Mouse (Mus musculus): ENCODE measurements around the gene Gm26897. TPM values are rescaled to one million over a fixed set of nuclear protein-coding genes. Genes with fewer than 3 reads are reported as not detected.
A peak's percentile ranks its signal among the peaks of the same experiment; 100 is the strongest.

Gene Gm26897
- total RNA-seq (2021): not detected
- long read RNA-seq, experiment 1: 0 reads
- long read RNA-seq, experiment 2: 0 reads

DNA sequence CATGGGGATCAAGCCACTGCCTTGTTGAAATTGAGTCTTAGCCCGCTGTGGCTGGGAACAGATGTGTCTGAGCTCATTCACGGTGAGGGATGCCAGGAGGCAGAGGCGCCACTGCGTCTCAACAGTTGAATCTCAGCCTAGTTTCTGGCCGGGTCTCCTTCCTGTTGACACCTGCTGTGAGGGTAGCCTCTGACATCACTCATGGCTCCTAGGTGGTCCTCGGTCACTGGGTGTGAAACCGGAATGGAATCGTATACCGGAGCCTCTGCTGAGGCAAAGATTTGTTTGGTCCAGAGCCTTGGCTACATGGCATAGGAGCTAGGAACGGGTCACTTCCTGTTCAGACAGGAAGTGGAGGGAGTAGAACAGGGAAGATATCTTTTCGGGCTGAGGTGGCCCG is at the start of gene Gm26897:
Gene Gm26897, plus strand, starts transcription at position 74 of the 400 bp plus-strand sequence.
- DNase-seq: no peak

DNA sequence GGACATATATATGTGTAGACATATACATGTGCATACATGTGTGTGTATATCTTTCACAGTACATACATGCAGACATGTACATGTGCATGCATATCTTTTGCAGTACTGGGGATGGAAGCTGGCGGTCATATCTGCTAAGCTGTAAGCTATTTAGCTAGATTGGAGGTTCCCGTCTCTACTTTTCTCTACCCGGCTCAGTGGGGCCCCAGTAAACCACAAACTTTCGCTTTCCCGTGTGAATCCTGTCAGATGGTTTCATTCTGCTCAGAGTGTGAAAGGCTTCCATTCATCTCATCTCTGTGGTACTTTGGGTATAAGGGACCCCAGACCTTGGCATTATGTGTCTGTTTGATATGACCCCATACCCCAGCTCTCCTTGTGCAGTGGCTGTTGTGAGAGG is 46.4 kb upstream of the Gm26897 start:
- no peak for DNase-seq

DNA sequence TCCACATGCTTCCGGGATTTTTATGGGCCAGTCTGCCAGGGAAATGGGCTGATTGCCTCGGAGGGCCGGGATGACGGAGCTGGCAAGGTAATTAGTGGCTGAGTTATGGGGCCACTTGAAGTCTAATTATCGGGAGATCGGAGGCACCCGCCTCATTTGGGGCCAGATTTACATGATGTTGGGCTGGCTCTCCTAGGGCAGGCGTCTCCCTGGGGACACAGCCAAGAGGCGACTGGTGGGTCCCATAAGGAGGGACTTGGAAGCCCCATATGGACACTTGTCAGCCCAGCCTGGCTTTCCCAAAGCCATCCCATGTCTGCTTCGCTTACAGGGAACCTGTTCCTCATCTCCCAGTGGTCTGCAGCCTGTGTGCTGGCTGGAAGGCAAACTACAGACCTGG is 45.1 kb upstream of the Gm26897 start:
- no peak for DNase-seq

DNA sequence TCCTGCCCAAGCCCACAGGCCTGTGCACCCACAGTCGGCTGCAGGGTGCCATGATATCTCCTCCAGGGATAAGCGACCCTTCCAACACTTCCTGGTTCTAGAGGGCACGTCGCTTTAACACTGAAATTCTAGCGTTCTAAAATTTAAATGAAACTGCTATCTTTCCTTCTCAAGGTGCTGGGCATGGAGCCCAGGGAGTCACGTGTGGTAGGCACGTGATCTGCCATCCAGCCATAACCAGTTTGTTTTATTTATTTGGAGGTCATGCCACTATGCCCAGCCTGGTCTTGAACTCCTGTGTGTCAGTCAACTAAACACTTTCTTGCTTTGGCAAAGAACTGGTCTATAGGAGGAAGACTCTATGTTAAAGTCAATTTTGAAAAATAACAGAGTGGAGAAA is 35.7 kb upstream of the Gm26897 start:
- DNase-seq: peak; percentile 39

DNA sequence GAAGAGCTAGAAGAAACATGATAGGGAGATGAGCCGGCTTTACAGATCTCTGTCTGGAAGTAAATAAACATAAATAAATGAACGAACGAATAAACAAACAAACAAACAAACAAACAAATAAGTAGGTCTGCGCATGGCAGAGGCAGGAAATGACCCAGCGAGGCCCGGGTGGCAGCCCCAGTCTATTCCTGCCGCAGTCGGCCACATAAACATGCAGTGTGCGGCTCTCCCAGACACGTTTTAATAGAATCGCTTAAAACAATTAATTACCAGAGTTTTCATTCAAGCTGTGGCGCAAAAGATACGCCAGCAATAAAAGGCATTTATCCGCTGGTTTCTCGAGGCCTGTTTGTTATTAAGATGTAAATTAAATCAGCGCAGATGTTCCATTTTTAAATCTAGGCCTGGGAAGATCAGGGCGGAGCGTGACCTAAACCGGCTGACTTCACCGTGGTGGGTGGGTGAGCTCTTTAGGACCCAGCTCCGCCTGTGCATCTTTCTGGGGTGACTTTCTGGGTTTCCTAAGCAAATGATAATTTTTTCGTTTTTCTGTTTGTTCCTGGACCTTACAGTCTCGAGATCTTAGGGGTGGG is 33.9 kb upstream of the Gm26897 start:
- DNase-seq: no peak

DNA sequence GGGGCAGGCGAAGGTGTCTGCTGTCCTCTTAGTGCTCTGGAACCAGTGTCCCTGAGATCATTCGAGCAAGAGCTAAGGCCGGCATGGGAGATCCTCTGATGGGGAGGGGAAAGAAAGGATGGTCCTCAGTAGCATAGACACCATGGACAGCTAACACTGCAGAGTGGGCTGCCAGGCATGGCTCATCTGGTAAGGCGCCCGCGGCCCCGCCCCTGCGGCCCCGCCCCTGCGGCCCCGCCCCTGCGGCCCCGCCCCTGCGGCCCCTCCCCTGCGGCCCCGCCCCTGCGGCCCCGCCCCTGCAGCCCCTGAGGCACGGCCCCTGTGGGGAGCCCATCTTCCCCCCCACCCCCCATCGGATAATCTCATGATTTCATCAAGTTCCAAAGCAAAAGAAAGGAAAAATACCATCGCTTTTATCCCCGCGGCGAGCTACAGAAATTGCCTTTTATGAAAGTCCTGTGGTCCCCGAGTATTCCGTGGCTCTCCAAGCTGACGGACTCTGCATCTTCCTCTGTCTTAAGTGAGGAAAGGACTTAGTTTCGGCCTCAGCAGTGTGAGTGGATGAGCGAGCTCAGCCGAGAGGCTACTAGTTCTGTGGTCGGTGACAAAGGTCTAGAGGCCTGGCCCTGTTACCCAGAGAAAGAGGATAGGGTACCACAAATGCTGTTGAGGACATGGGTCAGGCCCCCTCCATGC is 31.9 kb upstream of the Gm26897 start:
- DNase-seq: peak; percentile 13

DNA sequence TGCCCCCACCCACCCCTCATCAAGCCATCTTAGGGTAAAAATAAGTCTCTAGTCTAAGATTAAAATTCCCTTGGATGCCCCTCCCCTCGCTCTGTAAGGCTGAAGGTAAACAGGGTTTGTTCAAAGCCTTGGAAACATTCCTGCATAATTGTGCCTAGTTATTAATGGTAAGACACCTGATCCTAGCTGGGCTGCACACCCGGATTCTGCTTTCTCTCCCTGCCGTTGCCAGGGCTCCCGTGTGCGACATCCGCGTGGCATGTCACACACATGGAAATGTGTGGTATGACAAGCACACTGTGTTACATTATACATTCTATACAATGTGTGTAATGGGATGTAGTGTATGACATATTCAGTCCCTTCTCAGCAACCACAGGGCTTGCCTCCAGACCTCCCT is 30.1 kb upstream of the Gm26897 start:
- DNase-seq: no peak

DNA sequence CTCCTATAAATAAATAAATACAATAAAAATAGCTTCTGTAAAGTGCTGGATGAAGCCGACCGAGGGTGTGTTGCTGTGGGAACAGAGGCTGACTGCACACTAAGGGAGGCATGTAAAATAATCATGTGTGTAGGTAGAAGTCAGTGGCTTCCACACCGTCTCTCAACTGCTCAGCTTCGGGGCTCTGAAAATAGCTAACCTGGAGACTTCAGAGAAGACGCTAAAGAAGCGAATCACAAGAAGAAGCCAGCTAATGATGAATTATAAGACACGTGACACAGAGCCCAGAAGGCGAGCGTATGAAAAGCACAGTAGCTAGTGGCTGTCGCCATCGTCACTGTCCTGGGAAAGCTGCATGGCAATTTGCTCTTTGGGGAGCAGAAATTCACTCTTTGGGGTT is 29.4 kb upstream of the Gm26897 start:
- DNase-seq: no peak

DNA sequence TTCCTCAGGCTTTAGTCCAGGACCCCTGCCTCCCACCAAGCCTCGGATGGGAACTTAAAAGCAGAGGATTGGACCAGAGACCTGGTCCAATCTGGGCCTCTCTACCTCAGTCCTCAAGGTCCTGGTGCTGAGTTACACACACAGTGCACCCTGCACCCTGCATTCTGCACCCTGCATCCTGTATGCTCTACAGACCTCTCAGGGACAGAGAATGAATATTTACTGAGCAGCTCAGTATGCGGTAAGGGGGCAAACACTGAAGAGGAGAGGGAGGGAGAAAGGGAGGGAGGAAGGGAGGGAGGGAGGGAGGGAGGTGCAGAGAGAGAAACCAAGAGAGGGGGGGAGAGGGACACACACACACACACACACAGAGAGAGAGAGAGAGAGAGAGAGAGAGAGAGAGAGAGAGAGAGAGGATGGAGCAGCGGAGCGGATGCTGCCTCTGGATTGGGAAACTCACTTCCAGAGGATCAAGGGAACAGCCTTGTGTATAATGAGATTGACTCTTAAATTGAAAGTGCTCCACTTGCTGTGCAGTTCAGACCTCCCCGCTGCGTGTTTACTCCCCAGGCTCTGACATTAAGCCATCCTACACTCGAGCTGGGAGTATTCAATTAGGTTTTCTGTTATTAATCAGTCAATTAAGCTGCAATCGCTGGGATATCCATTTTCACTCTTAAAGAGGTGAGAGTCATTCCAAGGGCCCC is 24.4 kb upstream of the Gm26897 start:
- no peak for DNase-seq

DNA sequence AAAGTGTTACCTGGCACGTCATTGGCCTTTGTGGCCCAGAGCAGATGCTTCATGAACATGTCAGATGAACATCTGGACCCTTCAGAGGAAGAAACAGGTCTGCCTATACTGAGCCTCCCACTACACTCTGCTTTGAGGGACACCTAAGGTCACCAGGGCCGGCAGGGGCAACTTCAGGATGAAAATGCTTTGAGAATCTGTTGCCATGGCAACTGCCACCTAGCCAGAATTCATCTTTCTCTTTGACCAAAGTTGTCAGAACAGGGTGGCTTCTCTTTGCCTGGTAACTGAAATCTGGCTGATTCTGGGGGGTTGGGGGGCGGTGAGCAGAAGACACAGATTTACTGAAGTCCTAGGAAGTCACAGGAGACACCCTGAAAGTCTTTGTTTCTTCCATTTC is 14.7 kb upstream of the Gm26897 start:
- no peak for DNase-seq

DNA sequence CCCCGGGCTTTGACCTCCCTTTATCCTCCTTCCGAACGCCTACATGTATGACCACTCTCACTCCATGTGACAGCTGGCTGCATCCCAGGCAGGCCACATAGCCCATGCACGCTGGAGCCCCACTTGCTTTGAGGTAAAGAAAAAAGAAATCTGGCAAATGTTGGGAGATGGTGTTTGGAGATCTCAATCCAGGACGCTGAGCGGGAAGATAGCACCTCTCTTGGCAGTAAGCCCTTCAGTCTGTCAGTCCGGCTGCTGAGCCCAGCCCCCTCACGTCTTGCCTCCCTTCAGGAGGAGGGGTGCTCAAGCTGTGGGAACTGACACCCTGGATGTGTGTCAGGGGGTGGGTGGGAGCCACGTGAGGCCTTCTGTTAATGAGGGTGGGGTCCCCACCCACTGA is 13.0 kb upstream of the Gm26897 start:
- DNase-seq: no peak

DNA sequence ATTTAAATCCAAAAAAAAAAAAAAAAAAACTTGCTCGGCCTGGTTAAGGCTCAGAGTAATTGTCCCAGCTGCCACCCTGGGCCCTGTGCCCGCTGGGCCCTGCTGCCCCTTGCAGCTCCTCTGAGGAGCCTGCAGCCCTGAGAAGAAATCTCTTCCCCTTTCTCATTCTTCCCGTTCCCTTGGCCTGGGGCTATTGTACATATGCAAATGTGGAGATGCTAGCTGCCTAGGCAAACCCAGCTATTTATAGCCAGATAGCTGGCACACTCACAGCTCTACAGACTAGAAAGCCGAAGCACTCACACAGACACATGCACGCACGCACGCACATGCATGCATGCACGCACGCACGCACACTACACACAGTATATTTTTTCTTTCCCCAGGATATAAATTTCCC is 9.0 kb upstream of the Gm26897 start:
- no peak for DNase-seq

DNA sequence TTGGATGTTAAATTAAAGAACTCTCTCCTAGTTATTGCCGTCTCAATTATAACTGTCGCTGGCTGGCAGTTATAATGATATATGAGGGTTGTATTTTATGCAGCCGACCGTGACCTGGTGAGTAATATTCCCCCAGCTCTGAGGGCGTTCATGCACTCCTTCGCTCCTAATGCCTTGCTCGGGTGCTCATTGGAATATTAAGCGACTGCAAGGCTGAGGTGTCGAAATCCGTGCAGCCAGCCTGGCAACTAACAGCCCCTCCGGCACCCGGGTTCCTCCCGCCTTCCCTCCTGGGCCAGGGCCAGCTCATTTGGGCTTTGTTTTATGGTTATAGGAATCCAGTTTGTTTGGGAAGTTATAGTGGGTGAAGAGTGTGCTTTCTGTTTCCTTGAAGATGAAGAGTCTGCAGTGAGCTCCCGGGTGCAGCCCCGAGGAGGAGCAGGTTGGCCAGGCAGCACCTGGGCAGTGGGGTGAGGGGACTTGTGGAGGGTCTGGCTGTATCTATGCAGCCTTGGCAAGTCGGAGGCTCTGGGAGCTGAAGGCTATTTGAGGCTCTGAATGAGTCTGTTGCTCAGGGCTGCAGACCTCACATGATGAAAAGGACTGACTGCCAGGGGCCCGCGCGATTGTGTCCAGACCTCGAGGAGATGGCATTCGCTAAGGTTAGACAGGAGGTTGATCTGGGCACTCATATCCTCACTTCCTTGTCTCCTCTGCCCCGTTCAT is 8.4 kb upstream of the Gm26897 start:
- DNase-seq: peak; percentile 42

DNA sequence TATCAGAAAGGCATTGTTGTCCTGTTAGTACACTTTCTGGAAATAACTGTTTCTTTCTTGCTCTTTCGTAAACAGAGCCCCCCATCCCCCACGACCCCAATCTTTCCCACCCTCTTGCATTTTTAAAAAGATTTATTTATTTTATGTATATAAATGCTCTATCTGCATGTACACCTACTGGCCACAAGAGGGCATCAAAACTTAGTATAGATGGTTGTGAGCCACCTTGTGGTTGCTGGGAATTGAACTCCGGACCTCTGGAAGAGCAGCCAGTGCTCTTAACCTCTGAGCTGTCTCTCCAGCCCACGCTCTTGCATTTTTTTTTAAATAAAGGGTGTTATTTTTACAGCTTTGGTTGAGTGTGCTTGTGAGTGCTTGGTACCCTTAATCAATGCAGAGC is 5.3 kb upstream of the Gm26897 start:
- DNase-seq: no peak

DNA sequence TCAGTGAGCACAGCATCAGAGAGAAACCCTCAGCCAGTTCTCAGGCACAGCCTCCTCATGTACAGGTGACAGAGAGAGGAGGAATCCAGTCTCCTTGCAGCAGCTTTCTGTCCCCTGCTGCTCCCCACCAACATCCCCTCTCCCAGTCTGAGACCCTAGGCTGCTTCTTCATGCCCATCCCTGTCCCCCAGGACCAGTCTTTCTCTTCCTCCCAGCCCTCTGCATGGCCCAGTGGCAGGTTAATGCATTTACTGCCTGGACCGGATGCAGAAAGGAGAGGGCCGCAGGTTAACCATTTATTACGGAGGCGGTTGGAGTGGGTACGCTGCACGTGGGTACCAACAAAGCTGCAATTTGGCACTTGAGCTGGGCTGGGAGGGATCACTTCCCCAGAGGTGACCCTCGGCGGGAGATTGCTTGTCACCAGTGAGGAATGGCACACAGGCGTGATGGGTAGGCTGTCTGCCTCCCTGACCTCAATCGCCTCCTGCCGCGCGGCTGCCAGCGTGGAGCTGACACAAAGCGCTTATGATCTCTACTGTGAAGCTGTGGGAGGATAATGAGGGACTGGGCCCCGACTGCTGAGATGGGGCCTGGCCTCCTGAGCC is 3.1 kb upstream of the Gm26897 start:
- DNase-seq: no peak

DNA sequence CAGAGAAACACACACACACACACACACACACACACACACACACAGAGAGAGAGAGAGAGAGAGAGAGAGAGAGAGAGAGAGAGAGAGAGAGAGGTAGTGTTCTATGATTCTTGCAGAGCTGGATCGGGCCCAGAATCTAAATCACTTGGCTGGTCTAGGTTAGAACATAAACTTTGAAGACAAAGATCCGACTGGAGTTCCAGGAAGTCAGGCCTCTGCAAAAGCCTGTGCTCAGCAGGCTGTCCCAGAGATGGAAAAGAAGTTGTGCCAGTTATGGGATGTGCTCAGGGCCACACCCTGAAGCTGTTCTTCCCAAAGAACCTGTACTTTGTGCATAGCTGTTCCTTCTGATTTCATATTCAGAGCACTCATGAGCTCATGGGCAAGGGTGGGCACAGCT is 1.5 kb upstream of the Gm26897 start:
- no peak for DNase-seq

DNA sequence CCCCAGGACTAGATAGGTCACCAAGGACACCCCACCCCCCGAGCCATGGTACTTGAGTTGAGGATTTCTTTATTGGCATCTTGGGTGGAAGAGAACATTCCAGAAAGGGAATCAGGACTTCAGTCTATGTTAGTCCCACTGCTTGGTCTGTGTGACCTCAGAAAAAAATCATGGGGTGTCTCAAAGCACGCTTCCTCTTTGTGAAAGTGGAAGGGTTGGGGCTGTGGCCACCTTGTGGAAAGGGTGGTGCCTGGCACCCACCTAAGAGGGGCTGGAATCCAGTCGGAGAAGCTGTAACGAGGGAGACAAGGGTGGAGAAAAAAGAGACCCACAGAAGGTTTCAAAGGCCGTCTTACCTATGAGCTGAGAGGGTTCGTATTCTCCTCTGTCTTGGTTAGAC is 5.8 kb downstream of the Gm26897 start:
- DNase-seq: no peak

DNA sequence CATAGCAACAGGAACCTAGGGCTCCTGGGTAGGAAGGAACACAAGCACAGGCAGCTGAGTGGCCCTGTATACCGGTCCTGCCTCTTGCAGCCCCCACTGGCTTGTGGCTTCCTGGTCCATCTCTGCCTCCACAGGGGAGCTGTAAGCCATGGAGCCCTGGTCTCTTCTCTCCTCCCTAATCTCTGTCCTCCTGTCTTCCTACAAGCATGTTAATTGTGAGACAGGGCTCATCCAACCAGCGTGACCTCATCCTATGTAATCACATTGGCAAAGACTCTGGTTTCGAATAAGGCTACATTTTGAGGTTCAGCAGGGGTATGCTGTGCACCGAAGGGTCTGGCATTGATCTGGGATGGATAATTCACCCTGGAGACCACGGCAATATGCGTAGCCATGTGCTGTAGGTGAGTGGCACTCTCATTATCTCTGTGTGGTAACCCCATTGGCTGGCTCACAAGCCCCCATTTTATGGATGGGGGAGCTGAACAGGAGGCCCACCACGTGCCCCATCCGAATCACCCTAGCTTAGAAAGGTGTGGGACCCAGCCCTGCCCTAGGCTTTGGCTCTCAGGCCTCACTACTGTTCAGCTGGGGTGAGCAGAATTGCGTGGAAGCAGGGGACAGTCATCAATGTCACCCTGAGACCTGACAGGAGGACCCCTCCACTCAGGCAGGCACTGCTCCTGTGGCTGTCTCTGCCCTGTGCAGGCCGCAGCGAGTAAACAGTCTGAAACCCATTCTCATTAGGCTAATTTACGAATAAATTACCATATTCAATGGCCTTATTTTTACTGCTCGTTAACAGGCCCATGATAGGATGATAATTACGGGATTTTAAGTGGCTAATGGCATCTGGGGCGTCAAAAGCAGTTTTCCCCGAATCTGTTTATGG is 6.9 kb downstream of the Gm26897 start:
- DNase-seq: no peak

DNA sequence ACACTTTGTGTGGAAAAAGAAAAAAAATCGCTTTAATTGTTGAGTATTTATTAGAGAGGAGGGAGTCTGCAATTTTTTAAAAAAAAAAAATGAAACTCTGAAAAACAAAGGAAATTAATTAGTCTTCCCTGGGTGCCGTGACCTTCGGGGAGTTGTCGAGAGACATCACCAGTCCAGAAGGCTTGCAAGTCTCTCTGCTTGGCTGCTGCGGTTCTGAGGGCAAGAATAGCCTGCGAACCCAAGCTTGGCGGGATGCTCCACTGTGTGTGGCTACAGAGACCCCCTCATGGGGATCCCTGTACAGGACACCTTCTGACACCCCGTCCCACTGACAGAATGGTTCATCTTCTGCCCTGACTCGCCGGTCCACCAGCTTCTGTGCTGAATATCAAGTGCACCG is 7.6 kb downstream of the Gm26897 start:
- DNase-seq: no peak

DNA sequence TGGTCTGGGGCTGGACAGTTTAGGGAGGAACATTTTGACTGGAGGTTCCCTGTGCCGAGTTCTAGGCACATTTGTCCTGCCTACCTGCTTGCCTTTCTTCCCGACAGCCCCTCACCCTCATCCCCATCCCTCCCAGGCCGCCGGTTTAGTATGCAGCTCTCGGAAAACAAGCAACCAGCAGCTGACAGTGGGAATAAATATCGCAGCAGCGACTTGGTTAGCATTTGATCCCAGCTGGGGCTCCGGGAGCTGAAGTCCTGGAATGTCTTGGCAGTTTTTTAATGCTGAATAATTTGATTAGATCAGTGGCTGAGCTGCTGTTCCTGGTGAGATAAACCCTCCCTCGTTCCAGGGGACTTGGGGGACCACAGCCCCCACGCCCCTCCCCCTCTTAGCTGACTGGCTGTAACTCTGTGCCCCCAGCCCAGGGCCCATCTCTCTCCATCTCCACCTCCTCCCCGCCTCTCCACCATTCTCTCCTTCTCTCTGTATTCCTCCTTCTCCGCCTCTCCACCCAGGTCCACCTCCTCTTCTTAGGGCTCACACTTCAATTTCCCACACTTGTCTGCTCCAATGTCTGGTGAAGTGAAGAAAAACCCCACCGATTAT is 8.7 kb downstream of the Gm26897 start:
- no peak for DNase-seq

DNA sequence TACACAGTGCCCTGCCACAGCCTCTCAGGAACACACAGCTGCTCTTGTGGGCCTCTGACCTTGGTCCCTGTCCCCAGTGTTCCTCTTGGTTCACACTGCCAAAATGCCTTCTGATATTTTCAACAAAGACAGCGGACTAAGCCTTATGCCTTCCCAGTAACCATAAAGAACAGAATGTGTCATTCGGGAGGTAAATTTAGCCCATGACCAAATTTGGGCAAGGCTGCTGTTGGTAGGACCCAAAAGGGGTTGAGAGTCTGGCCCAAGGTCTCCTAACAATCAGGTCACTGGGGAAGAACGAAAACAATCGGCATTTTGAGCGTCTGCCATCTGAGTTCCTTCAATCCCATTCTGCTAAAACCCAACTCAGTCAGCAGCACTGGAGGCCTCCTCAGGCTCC is 15.9 kb downstream of the Gm26897 start:
- DNase-seq: no peak

All from adrenal gland, postnatal 10 days (tissue).